Mouse (Mus musculus): ENCODE measurements at regions not wholly inside any gene's neighbourhood (a gene's known extent, or its start where the extent isn't known, plus 50 kb on each side); places are given as distances from the start of the nearest gene placed in this dataset.
"Not testable (repeated sequence)": the region's sequence is repeated elsewhere in the genome, so short reads cannot be mapped to it uniquely, and the experiment has no call there.

DNA sequence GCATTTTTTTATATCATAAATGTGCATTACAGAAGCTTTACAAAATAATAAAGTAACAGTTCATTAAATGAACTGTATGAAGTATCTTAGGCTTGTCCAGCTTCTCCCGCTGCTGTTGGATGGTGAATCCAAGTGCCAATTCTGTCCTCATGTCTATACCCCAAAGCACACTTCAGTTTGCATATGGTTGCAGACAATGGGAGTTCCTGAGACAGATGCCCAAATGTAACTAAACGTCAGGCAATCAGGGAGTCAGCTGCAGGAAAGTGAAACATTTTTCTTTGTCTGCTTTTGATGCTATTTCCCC is 859.4 kb upstream of the Mms22l start:
- H3K36me3 ChIP-seq, result no peaks in the 10 kb centered on the region
- 36% methylated on average over 2 of the region's 2 CpGs for WGBS
- H3K9ac ChIP-seq, result no peak overlapping the region
- 0 out of 2 replicates have a peak overlapping the region, but pooled peaks have one; percentile 24 for H3K27ac ChIP-seq
- no peak overlapping the region for H3K4me3 ChIP-seq
- H3K4me1 ChIP-seq, result 0 out of 2 replicates have a peak, but pooled peaks cover 4% of the 10 kb centered on the region
- H3K9me3 ChIP-seq (replicated peaks), result no peaks in the 10 kb centered on the region
- no peak overlapping the region for H3K4me2 ChIP-seq (replicated peaks)
- H3K27me3 ChIP-seq, result no peaks in the 10 kb centered on the region
- ATAC-seq (ENCODE audit: low FRiP score), result peak; percentile 58

DNA sequence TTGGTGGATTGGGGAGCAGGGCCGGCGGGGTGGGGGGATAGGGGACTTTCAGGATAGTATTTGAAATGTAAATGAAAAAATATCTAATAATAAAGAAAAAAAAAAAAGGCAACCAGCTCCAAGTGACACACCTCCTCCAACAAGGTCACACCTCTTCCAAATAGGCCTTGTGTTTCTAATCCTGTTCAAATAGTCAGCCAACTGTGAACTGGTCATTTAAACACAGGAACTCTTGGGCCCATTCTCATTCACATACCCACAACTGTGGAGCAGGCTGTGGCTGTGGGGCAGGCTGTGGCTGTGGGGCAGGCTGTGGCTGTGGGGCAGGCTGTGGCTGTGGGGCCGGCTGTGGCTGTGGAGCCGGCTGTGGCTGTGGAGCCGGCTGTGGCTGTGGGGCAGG is 839.6 kb upstream of the Mms22l start:
- not testable (repeated sequence) for H3K36me3 ChIP-seq; H3K4me2 ChIP-seq (replicated peaks); H3K4me3 ChIP-seq; H3K27ac ChIP-seq; H3K4me1 ChIP-seq; ATAC-seq (ENCODE audit: low FRiP score); H3K27me3 ChIP-seq; H3K9me3 ChIP-seq (replicated peaks); H3K9ac ChIP-seq
- 78% methylated on average over 5 of the region's 5 CpGs for WGBS

DNA sequence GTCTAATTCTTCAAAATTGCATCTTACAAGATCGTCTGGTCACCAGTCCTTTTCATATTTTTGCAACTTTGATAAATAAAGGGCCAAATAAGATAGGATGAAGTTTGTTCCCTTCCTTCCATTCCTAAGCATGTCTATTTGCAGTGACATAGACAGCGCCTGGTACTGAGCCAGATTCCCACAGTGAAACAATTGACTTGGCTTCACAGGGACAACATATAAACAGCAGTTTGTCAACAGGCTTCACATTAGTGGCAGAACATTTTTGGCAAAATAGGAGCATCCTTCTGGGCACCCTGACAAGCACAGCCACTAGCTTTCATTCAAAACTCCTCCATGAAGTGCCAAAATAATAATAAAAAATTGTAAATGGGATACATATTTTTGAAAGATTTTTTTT is 827.4 kb upstream of the Mms22l start:
- no peak overlapping the region for H3K4me2 ChIP-seq (replicated peaks)
- H3K36me3 ChIP-seq, result no peaks in the 10 kb centered on the region
- no peaks in the 10 kb centered on the region for H3K4me1 ChIP-seq
- WGBS, result 82% methylated on average over 2 of the region's 2 CpGs
- H3K9me3 ChIP-seq (replicated peaks), result no peaks in the 10 kb centered on the region
- H3K4me3 ChIP-seq, result no peak overlapping the region
- no peak for ATAC-seq (ENCODE audit: low FRiP score)
- no peaks in the 10 kb centered on the region for H3K27me3 ChIP-seq
- H3K27ac ChIP-seq, result no peak overlapping the region
- H3K9ac ChIP-seq, result no peak overlapping the region

DNA sequence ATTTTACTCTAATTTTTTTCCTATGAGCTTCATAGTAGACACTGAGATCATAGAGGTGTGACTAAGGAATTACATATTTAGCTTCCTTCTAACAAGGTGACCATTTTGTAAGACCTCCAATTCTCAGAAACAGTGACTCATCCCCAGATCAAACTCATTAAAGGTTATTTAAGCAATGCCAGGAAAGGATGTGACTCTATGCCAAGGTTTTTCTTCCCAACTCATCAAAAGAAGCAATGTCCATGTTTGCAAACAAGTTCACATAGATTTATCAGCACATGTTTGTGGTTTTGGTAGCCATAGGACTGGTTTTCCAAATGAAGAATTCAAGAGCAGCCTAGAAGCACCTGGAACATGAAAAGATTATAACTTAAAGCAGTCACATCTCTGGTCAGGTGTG is 792.6 kb upstream of the Mms22l start:
- H3K4me1 ChIP-seq, result no peaks in the 10 kb centered on the region
- no peak for ATAC-seq (ENCODE audit: low FRiP score)
- no peak overlapping the region for H3K4me3 ChIP-seq
- no peak overlapping the region for H3K9ac ChIP-seq
- H3K27me3 ChIP-seq, result no peaks in the 10 kb centered on the region
- no peaks in the 10 kb centered on the region for H3K36me3 ChIP-seq
- no peak overlapping the region for H3K4me2 ChIP-seq (replicated peaks)
- no peaks in the 10 kb centered on the region for H3K9me3 ChIP-seq (replicated peaks)
- no peak overlapping the region for H3K27ac ChIP-seq

DNA sequence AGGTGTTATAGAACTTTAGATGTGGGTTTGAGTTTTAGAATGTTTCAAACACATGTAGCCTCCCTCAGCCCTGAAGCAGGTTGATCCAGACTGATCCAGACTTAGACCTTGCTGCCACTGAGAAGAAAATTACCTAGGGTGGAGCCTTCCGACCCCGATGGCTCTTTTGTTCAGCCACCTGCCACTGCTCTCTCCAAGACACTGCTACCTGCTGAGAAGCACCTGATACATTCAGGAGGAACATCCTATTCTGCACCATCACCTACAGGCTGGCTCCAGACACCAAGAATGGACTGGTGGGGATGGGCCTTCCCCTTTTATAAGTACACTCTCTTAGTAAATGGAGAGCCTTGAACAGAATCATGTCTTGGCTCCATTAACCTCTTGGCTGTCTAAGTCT is 785.5 kb upstream of the Mms22l start:
- no peak overlapping the region for H3K4me3 ChIP-seq
- no peaks in the 10 kb centered on the region for H3K9me3 ChIP-seq (replicated peaks)
- no peak overlapping the region for H3K27ac ChIP-seq
- no peaks in the 10 kb centered on the region for H3K4me1 ChIP-seq
- no peaks in the 10 kb centered on the region for H3K27me3 ChIP-seq
- no peak overlapping the region for H3K4me2 ChIP-seq (replicated peaks)
- 79% methylated on average over 2 of the region's 2 CpGs for WGBS
- no peak overlapping the region for H3K9ac ChIP-seq
- ATAC-seq (ENCODE audit: low FRiP score), result no peak
- H3K36me3 ChIP-seq, result no peaks in the 10 kb centered on the region

DNA sequence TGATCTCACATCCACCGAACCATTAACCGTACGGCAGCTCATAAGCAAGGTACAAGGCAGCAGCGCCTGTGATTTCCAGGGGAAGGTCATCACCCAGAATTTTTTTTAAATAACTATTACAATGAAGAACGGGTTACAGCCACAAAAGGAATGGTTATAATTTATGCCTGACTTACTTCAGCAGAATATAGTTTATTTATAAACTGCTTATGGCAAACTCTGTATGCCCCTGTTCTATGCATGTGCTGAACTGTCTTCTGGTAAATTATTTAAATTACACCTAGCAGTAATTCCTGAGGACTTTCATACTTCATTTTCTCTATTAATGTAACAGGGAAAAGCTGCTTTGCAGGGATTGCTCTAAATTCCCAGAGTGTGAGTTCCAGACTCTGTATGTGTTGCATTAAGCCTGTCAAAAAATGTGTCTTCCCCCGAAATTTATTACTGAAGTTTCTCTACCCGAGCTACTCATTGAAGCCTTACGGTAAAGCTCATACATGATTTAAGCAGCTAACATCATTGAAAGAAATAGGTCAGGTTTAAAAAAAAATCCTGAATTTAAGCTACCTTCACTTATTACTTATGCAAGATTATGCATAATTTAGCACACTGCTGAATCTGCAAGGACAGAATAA is 782.4 kb upstream of the Mms22l start:
- ATAC-seq (ENCODE audit: low FRiP score), result no peak
- 80% methylated on average over 8 of the region's 8 CpGs for WGBS

DNA sequence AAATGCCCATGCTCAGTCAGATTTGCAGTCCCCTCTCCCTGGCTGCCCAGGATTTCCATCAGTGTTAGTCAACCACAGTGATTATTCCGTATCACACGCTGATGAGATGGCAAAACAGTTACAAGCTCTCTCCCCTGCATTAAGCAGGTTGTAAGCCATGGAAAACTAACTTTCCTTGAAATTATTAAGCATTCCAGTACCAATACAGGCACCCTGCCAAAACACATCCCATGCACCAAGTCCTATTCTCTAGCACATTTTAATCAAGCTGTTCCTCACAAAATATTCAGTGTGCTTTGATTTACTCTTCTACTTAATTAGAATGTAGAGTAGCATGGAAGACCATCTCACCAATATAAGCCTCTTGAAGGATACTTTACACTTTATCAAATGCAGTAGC is 768.4 kb upstream of the Mms22l start:
- 79% methylated on average over 2 of the region's 2 CpGs for WGBS
- no peaks in the 10 kb centered on the region for H3K9me3 ChIP-seq (replicated peaks)
- no peak overlapping the region for H3K4me3 ChIP-seq
- no peak overlapping the region for H3K4me2 ChIP-seq (replicated peaks)
- H3K27me3 ChIP-seq, result no peaks in the 10 kb centered on the region
- no peak overlapping the region for H3K27ac ChIP-seq
- no peak overlapping the region for H3K9ac ChIP-seq
- ATAC-seq (ENCODE audit: low FRiP score), result no peak
- H3K36me3 ChIP-seq, result no peaks in the 10 kb centered on the region
- H3K4me1 ChIP-seq, result no peaks in the 10 kb centered on the region

More for the DNA sequence above, 782.4 kb upstream of the Mms22l start:
- Histone ChIP-seq H3K4me3 (no peak overlapping the region), H3K27me3 (no peaks in the 10 kb centered on the region), H3K4me1 (no peaks in the 10 kb centered on the region), H3K4me2 (replicated peaks) (no peak overlapping the region), H3K36me3 (no peaks in the 10 kb centered on the region), H3K27ac (no peak overlapping the region), H3K9me3 (replicated peaks) (no peaks in the 10 kb centered on the region), H3K9ac (no peak overlapping the region)

DNA sequence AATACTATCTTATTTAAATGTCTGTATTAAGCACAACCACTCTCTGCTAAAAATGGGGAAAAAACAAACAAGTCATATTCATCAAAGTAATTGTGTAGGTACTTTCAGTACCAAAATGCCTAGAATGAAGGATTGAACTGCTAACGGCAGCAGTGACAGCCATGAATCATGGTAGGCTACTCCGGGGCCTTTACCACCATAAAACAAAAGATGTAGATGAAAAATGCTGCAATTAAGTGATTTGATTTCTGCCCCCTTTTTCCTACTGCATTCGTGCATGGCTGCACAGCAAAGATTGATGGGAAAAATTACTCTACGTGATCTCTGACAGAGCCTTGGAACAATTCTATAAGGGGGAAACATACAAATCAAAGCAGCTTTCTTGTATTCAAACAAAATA is 763.8 kb upstream of the Mms22l start:
- WGBS, result 55% methylated on average over 4 of the region's 4 CpGs
- ATAC-seq (ENCODE audit: low FRiP score), result peak; percentile 38; the same call in 1 of the 2 replicates
- Histone ChIP-seq H3K4me1 (0 out of 2 replicates have a peak, but pooled peaks cover 2% of the 10 kb centered on the region), H3K4me3 (no peak overlapping the region), H3K9me3 (replicated peaks) (no peaks in the 10 kb centered on the region), H3K9ac (no peak overlapping the region), H3K36me3 (no peaks in the 10 kb centered on the region), H3K4me2 (replicated peaks) (no peak overlapping the region), H3K27me3 (no peaks in the 10 kb centered on the region), H3K27ac (no peak overlapping the region)

DNA sequence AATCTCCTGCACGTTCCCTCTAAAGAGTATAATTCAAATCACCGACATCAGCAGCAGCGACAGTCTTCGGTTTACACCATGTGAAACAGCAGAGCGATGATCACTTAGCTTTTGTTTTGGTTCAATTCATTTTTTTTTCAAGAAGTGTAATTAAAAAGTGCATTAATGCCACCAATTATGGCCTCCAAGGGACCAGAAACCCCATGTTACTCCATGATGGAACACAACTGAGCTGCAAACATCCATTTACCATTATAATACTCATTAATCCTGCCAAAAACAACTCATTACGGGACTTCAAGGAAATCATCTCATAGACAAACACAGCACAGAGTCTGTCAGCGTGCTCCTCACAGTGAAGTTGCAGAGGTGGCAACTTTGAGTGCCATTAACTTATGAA is 752.2 kb upstream of the Mms22l start:
- Histone ChIP-seq H3K4me1 (no peaks in the 10 kb centered on the region), H3K9ac (no peak overlapping the region), H3K27ac (no peak overlapping the region), H3K9me3 (replicated peaks) (no peaks in the 10 kb centered on the region), H3K27me3 (no peaks in the 10 kb centered on the region), H3K36me3 (no peaks in the 10 kb centered on the region), H3K4me2 (replicated peaks) (no peak overlapping the region), H3K4me3 (no peak overlapping the region)
- WGBS, result 79% methylated on average over 7 of the region's 7 CpGs
- no peak for ATAC-seq (ENCODE audit: low FRiP score)

DNA sequence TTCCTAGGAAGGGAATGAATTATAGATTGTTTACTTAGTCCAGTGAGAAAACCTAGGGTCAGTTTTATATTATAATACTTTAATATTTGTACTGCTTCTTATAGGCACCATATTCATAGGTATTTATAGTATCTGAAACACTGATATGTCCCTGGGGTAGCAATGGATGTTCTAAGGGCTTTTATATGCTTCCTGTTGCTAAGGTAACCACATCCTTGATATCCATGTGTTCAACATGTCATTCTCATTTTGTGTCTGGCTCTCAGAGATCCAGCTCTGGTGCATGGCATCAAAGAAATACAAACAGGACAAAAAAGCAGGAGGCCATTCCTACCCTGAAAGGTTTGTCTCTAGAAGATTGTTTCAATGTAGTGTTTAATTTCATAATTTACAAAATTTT is 738.2 kb upstream of the Mms22l start:
- Histone ChIP-seq H3K9me3 (replicated peaks) (no peaks in the 10 kb centered on the region), H3K27ac (no peak overlapping the region), H3K27me3 (no peaks in the 10 kb centered on the region), H3K36me3 (no peaks in the 10 kb centered on the region), H3K4me1 (peaks cover 5% of the 10 kb centered on the region), H3K4me2 (replicated peaks) (no peak overlapping the region), H3K9ac (no peak overlapping the region), H3K4me3 (no peak overlapping the region)
- ATAC-seq (ENCODE audit: low FRiP score), result no peak

DNA sequence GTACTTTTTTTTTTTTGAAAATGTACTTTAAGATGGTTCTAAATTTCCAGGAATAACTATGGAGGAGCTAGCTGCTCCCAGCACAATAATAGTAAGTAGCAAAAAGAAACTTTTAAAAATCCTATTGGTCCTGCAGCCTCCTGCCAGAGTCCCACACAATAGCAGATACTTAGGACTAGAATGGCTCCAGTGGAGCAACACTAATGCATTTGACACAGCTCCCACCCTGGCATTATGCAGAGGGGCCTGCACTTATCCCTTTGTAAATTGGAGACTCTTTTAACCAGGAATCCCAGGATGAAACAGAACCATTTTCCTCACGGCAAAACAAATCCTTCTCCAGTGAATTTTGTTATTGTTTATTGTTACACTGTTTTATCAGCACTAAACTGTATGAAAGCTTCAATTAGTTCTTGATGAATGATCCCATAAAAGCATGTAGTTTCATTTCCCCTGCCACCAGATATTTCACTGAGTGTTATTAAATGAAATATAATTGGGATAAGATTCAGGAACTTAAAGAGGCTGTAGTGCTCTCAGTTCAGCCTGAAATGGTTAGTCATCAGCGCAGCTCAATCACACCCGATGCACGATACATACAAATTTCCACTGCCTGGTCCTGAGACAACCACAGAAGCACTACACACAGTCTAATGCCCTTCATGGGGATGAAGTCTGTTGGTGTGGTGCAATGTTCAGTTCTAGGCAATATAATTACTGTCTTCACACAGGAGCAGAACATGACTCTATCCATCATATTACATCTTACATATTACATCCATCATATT is 708.6 kb upstream of the Mms22l start:
- no peaks in the 10 kb centered on the region for H3K27me3 ChIP-seq
- peak overlapping the region; percentile 76 for H3K27ac ChIP-seq
- H3K36me3 ChIP-seq, result no peaks in the 10 kb centered on the region
- peak; percentile 99 for ATAC-seq (ENCODE audit: low FRiP score)
- no peaks in the 10 kb centered on the region for H3K9me3 ChIP-seq (replicated peaks)
- WGBS, result 30% methylated on average over 4 of the region's 4 CpGs
- H3K4me2 ChIP-seq (replicated peaks), result peak overlapping the region; percentile 13; the same call in 1 of the 2 replicates
- no peak overlapping the region for H3K4me3 ChIP-seq
- H3K4me1 ChIP-seq, result no peaks in the 10 kb centered on the region
- H3K9ac ChIP-seq, result no peak overlapping the region

DNA sequence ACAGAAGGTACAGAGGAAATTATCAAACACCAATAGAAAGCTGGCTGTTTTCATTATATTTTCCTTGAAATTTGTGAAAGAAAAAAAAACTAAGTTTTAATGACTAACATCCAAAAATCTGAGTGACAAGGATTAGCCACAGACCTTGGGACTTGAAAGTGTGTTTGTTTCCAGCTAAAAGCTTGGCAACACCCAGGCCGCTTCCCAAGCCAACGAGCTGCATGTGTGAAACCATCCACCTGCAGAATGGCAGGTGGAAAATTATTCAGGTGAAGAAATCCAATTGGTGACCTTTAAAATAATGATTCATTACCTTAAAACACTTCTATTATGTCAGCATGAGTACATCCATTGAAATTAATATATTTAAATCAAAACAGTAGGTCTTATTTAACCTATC is 672.7 kb upstream of the Mms22l start:
- H3K9me3 ChIP-seq (replicated peaks), result no peaks in the 10 kb centered on the region
- no peak for ATAC-seq (ENCODE audit: low FRiP score)
- H3K4me1 ChIP-seq, result peaks cover 3% of the 10 kb centered on the region; the same call in 1 of the 2 replicates
- no peak overlapping the region for H3K27ac ChIP-seq
- no peaks in the 10 kb centered on the region for H3K36me3 ChIP-seq
- H3K27me3 ChIP-seq, result no peaks in the 10 kb centered on the region
- no peak overlapping the region for H3K9ac ChIP-seq
- WGBS, result 81% methylated on average over 2 of the region's 2 CpGs
- H3K4me2 ChIP-seq (replicated peaks), result no peak overlapping the region
- H3K4me3 ChIP-seq, result no peak overlapping the region

DNA sequence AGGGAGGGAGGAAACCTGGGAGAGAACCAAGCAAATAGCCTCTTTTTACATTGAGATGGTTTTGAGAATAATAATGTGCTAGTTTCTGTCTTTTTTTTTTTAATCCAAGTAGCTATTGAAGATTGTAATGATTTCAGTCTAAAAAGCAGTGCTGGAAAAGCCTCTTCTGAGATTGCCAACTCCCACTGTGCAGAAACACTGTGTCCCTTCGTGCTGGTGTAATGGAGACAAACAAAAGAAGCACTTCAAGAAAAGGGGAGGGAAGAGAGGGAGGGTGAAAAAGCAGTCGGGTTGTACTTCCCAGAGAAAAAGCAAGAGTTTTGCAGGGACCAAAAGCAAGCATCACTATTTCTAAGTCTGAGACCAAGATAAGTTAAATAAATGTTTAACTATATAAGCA is 669.4 kb upstream of the Mms22l start:
- Histone ChIP-seq H3K36me3 (no peaks in the 10 kb centered on the region), H3K27me3 (no peaks in the 10 kb centered on the region), H3K9me3 (replicated peaks) (no peaks in the 10 kb centered on the region), H3K4me3 (no peak overlapping the region), H3K9ac (no peak overlapping the region), H3K4me2 (replicated peaks) (no peak overlapping the region), H3K27ac (no peak overlapping the region), H3K4me1 (peaks cover 3% of the 10 kb centered on the region; the same call in 1 of the 2 replicates)
- WGBS, result 0% methylated on average over 2 of the region's 2 CpGs
- ATAC-seq (ENCODE audit: low FRiP score), result peak; percentile 66
